Mouse (Mus musculus) heart, embryonic 15.5 days (tissue): ENCODE results near the gene Vsig10. TPM values are rescaled to one million over a fixed set of nuclear protein-coding genes. Genes with fewer than 3 reads are reported as not detected.
"Not testable (repeated sequence)": the region's sequence is repeated elsewhere in the genome, so short reads cannot be mapped to it uniquely, and the experiment has no call there.

ENCODE experiments used
- ATAC-seq: fragments of 200-750 bp; cut with Nextera tagmentation; replicated peaks from 2 replicates; pipeline ENCODE4 v1.8.0; 2017; ENCODE audit warnings: low read depth, moderate TSS enrichment; ENCODE audit not compliant: insufficient number of reproducible peaks, insufficient read depth, low FRiP score
- H3K27ac ChIP-seq: fragments of 300-500 bp; sonication (generic); 2 replicates; pipeline ENCODE4 v1.5.1; 2015; ENCODE audit warnings: mild to moderate bottlenecking, inconsistent platforms
- H3K27me3 ChIP-seq: fragments of 300-500 bp; sonication (generic); 2 replicates; pipeline ENCODE4 v1.6.1; 2015; ENCODE audit warnings: inconsistent platforms
- H3K36me3 ChIP-seq: fragments of 300-500 bp; sonication (generic); 2 replicates; pipeline ENCODE4 v1.6.1; 2015; ENCODE audit warnings: mild to moderate bottlenecking, inconsistent platforms
- H3K4me1 ChIP-seq: fragments of 300-500 bp; sonication (generic); replicated peaks from 2 replicates; pipeline ENCODE4 v1.6.1; 2015; ENCODE audit warnings: inconsistent platforms
- H3K4me2 ChIP-seq: fragments of 300-500 bp; sonication (generic); 2 replicates; pipeline ENCODE4 v1.6.1; 2015; ENCODE audit warnings: inconsistent platforms, mild to moderate bottlenecking, moderate library complexity
- H3K4me3 ChIP-seq: fragments of 300-500 bp; sonication (generic); 2 replicates; pipeline ENCODE4 v1.5.1; 2015; ENCODE audit warnings: mild to moderate bottlenecking, inconsistent platforms
- H3K9ac ChIP-seq: fragments of 300-500 bp; sonication (generic); 2 replicates; pipeline ENCODE4 v1.6.1; 2015; ENCODE audit warnings: mild to moderate bottlenecking, inconsistent platforms
- H3K9me3 ChIP-seq: fragments of 300-500 bp; sonication (generic); replicated peaks from 2 replicates; pipeline ENCODE4 v1.6.1; 2016; ENCODE audit warnings: inconsistent platforms
- WGBS: fragments of 180-500 bp; shearing (Covaris S2); methylation state at CpG from one replicate; pipeline ENCODE4 v1.1.7; 2015; ENCODE audit warnings: mixed read lengths; 5-methylcytosine and 5-hydroxymethylcytosine counted together
- polyA plus RNA-seq: library from polyadenylated mRNA; unstranded; fragments of >200 nt; fragmentation: Nextera tagmentation; extraction: Ambion mirVana; gene quantifications from 2 replicates; pipeline ENCODE4 v1.2.1, GENCODE M21; 2015

Gene Vsig10
- polyA plus RNA-seq, 1 experiment from 2014 or later = 6.7 TPM

DNA sequence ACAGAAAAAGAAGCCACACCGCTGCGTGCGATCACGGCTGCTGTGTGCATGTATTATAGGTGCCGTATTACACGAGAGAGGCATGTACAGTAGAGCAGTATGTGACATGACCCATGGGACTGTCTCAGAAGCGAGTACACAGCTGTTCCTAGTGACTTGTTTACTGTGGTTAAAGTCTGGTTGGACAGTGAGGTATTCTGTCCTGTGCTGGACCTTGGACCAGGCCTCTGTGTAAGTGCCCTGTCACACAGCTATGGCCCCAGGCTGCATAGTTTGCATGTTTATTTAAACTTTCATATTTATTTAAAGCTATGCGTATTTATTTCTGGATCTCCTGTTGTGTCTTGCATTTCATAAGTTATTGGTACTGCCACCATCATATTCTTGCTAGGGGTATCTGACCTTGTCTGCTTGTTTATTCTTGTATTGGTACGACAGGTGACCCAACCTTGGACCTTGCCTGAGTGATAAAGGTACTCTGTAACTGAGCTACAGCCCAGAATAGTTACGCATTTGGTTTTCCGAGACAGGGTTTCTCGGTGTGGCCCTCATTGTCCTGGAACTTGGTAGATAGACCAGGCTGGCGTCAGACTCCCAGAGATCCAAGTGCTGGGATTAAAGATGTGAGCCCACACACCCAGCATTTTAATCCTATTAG is 47.1 kb downstream of the Vsig10 start:
- Histone ChIP-seq H3K4me2 (no peak overlapping the region), H3K27ac (no peak overlapping the region), H3K9me3 (no peaks in the 10 kb centered on the region), H3K27me3 (no peaks in the 10 kb centered on the region), H3K4me1 (peaks cover 37% of the 10 kb centered on the region), H3K4me3 (no peak overlapping the region), H3K36me3 (peaks cover 49% of the 10 kb centered on the region), H3K9ac (no peak overlapping the region)
- ATAC-seq = no peak
- WGBS = 89% methylated on average over 13 of the region's 13 CpGs

DNA sequence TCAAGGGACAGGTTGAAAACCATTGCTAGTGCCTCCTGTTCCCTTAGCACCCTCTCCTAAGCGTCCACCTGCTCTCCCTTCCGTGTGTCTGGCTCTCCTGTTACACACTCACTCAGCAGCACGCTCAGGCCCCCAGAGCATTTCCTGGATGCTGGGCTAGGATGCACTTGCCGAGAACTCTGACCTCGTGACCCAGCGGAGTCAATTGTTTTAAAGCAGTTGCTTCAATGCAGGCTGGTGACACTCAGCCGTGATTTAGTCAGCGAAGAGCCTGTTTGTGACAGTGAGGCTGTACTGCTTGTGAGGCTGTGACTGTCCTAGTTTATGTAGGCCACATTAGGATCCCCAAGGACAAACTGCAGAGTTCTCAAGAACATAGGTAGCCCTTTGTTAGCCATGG is 48.3 kb downstream of the Vsig10 start:
- no peak overlapping the region for H3K9ac ChIP-seq
- H3K4me1 ChIP-seq = peaks cover 26% of the 10 kb centered on the region
- no peaks in the 10 kb centered on the region for H3K27me3 ChIP-seq
- no peaks in the 10 kb centered on the region for H3K9me3 ChIP-seq
- peaks cover 60% of the 10 kb centered on the region for H3K36me3 ChIP-seq
- no peak overlapping the region for H3K27ac ChIP-seq
- 53% methylated on average over 8 of the region's 8 CpGs for WGBS
- no peak for ATAC-seq
- H3K4me2 ChIP-seq = no peak overlapping the region
- H3K4me3 ChIP-seq = no peak overlapping the region

DNA sequence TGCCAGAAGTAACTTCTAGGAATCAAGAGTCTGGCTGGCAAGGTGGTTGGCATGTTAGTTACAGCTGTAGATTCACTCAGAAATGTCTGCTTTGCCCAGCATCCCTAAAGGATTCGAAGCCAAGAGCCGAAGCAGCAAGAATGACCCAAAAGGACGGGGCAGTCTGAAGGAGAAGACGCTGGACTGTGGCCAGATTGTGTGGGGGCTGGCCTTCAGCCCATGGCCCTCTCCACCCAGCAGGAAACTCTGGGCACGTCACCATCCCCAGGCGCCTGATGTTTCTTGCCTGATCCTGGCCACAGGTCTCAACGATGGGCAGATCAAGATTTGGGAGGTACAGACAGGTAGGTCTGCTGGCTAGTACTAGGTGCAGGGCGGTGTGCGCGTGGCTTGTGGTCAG is 51.7 kb downstream of the Vsig10 start:
- 69% methylated on average over 10 of the region's 10 CpGs for WGBS
- H3K9me3 ChIP-seq = no peaks in the 10 kb centered on the region
- no peaks in the 10 kb centered on the region for H3K27me3 ChIP-seq
- H3K4me3 ChIP-seq = no peak overlapping the region
- peaks cover 74% of the 10 kb centered on the region for H3K36me3 ChIP-seq
- no peak overlapping the region for H3K27ac ChIP-seq
- peaks cover 7% of the 10 kb centered on the region; the same call in 1 of the 2 replicates for H3K4me1 ChIP-seq
- H3K4me2 ChIP-seq = no peak overlapping the region
- H3K9ac ChIP-seq = no peak overlapping the region
- no peak for ATAC-seq

DNA sequence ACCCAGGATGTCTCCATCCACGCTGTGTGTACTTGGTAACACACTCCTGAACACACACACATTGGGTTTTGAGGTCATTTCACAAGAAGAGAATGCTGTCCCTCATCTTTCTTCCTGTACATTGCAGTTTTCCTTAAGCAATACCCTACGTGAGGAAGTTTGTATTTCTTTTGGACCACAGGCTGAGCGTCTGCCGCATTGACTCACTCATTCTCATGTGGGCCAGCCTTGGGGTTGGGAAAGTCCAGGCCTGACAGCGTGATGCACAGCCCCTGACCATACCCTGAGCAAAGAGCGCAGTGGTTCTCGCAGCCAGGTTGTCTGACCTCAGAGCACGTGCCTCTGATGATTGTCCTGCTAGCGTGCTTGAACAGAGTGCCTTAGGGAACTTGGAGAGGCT is 54.5 kb downstream of the Vsig10 start:
- ATAC-seq = no peak
- no peak overlapping the region for H3K4me2 ChIP-seq
- no peak overlapping the region for H3K4me3 ChIP-seq
- H3K27me3 ChIP-seq = no peaks in the 10 kb centered on the region
- H3K9me3 ChIP-seq = no peaks in the 10 kb centered on the region
- H3K27ac ChIP-seq = no peak overlapping the region
- WGBS = 88% methylated on average over 9 of the region's 9 CpGs
- H3K9ac ChIP-seq = no peak overlapping the region
- peaks cover 5% of the 10 kb centered on the region; the same call in 1 of the 2 replicates for H3K4me1 ChIP-seq
- peaks cover 73% of the 10 kb centered on the region for H3K36me3 ChIP-seq

DNA sequence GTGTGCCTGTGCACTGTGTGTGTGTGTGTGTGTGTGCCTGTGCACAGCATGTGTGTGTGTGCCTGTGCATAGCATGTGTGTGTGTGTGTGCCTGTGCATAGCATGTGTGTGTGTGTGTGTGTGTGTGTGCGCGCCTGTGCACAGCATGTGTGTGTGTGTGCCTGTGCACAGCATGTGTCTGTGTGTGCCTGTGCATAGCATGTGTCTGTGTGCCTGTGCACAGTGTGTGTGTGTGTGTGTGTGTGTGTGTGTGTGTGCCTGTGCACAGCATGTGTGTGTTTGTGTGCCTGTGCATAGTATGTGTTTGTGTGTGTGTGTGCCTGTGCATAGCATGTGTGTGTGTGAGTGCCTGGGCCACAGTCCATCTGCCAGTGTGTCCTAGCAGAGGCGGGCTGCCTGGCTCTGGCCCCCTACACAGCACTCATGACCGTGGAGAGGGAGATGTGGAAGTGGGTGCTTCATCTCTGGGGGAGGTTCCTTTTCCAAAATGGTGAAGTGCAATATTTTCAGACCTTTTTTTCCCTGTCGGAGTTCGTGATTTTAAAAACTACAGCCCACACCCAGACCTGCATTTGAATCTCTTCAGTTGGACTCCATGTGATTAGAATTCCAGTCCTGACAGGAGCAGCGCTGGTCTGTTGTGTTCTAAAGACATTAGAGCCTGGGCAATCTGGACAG is 55.6 kb downstream of the Vsig10 start:
- H3K27me3 ChIP-seq = no peaks in the 10 kb centered on the region
- H3K4me2 ChIP-seq = no peak overlapping the region
- peaks cover 5% of the 10 kb centered on the region; the same call in 1 of the 2 replicates for H3K4me1 ChIP-seq
- peaks cover 77% of the 10 kb centered on the region for H3K36me3 ChIP-seq
- no peak overlapping the region for H3K4me3 ChIP-seq
- WGBS = 87% methylated on average over 7 of the region's 7 CpGs
- no peak for ATAC-seq
- no peak overlapping the region for H3K9ac ChIP-seq
- no peaks in the 10 kb centered on the region for H3K9me3 ChIP-seq
- no peak overlapping the region for H3K27ac ChIP-seq

DNA sequence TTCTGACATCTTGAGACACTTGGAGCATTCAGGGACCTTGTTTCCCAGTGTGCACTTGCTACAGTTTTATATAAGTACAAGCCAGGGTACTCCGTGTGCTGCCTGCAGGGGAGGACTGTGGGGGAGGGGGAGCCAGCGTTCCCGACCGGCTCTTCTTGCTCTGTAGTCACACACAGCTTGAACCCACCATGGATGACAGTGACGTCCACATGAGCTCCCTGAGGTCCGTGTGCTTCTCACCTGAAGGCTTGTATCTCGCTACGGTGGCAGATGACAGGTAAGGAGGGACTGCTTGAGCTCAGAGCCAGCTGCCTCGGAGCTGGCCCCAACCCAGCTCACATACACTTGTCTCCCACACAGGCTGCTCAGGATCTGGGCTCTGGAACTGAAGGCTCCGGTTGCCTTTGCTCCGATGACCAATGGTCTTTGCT is 57.5 kb downstream of the Vsig10 start:
- 72% methylated on average over 11 of the region's 11 CpGs for WGBS
- no peak for ATAC-seq
- no peak overlapping the region for H3K9ac ChIP-seq
- H3K27ac ChIP-seq = no peak overlapping the region
- peaks cover 73% of the 10 kb centered on the region for H3K36me3 ChIP-seq
- no peak overlapping the region for H3K4me3 ChIP-seq
- H3K4me1 ChIP-seq = no peaks in the 10 kb centered on the region
- H3K27me3 ChIP-seq = no peaks in the 10 kb centered on the region
- no peak overlapping the region for H3K4me2 ChIP-seq
- no peaks in the 10 kb centered on the region for H3K9me3 ChIP-seq

DNA sequence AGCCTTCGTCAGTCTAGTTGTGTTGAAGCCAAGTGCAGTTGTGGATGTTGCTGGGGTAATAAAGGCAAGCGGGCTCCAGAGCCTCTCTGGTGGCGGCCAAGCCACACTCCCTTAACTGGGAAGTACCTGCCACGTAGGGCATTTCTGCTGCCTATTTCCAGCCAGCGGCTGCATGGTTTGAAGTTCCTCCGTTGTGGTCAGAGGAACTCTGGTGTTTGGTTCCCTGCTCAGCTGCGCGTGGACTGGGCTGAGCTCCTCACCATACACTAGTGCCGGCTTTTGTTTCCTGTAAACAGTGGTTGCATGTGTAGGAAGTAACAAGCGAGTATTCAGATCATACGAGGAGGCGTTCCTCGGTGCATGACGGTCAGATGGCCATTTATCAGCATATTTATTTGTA is 58.8 kb downstream of the Vsig10 start:
- not testable (repeated sequence) for H3K4me3 ChIP-seq, H3K27me3 ChIP-seq, H3K9ac ChIP-seq, H3K9me3 ChIP-seq, H3K4me1 ChIP-seq, H3K4me2 ChIP-seq, H3K27ac ChIP-seq, ATAC-seq
- H3K36me3 ChIP-seq = peaks cover 63% of the 10 kb centered on the region
- 83% methylated on average over 14 of the region's 14 CpGs for WGBS

DNA sequence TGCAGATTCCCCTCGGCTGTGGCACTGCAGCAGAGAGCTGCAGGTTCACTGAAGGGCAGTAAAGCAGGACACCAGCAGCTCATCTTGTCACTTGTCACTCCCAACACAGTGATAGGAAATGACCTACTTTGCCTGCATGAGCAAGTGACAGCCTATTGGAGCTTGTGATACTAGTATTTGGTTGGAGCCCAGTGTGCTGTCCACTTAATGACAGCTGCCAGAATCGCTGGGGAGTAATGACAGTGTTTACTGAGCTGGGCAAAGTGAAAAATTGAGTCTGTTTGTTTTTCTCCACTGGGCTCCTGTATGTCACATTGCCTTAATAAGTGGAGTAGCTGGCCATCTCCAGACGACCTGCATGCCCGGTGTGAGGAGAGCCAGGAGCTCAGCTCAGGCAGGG is 61.3 kb downstream of the Vsig10 start:
- H3K36me3 ChIP-seq = peaks cover 67% of the 10 kb centered on the region
- ATAC-seq = no peak
- H3K9ac ChIP-seq = no peak overlapping the region
- no peaks in the 10 kb centered on the region for H3K9me3 ChIP-seq
- no peak overlapping the region for H3K4me3 ChIP-seq
- WGBS = 71% methylated on average over 4 of the region's 4 CpGs
- H3K27ac ChIP-seq = no peak overlapping the region
- no peak overlapping the region for H3K4me2 ChIP-seq
- no peaks in the 10 kb centered on the region for H3K27me3 ChIP-seq
- H3K4me1 ChIP-seq = peaks cover 2% of the 10 kb centered on the region; the same call in 1 of the 2 replicates

DNA sequence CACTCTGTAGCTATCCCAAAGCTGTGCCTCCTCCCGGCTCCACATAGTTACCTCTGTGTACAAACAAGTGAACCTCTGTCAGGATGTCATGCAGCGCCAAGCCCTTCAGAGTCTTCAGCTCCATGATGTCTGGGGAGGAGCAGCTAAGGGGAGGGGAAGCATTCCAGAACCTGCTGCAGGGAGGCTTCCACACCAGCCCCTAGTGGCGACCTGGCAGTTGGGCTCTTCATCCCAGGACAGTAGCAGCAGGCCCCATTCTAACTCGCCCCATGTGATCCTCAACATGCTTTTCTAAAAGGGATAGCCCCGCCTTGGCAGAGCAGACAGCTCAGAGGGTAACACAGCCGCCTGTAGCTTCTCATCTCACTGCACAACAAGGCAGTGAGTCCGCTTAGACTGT is 62.9 kb downstream of the Vsig10 start:
- WGBS = 56% methylated on average over 7 of the region's 7 CpGs
- no peak overlapping the region for H3K4me3 ChIP-seq
- no peaks in the 10 kb centered on the region for H3K27me3 ChIP-seq
- H3K9me3 ChIP-seq = no peaks in the 10 kb centered on the region
- no peak; the same call in 1 of the 2 replicates for ATAC-seq
- no peak overlapping the region for H3K27ac ChIP-seq
- peaks cover 2% of the 10 kb centered on the region; the same call in 1 of the 2 replicates for H3K4me1 ChIP-seq
- no peak overlapping the region for H3K4me2 ChIP-seq
- peaks cover 62% of the 10 kb centered on the region for H3K36me3 ChIP-seq
- H3K9ac ChIP-seq = no peak overlapping the region

DNA sequence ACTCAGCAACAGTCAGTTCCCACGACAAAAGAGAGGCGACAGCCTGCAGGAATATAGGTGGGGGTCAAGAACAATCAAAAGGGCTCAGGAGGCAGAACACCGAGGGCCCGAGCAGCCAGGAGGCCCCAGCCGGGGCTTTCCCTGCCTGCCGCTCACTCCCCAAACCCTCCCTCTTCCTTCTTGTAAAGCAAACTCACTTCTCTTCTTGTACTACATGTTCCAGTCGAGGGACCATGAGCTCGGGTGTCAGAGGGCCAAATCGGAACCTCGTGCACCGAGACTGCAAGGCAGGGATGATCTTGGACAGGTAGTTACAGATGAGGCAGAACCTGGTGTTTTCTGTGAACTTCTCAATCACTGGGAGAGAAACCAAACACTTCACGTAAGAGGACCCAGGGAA is 64.3 kb downstream of the Vsig10 start:
- Histone ChIP-seq H3K36me3 (peaks cover 56% of the 10 kb centered on the region), H3K27ac (no peak overlapping the region), H3K9ac (no peak overlapping the region), H3K4me2 (no peak overlapping the region), H3K4me1 (peaks cover 6% of the 10 kb centered on the region), H3K27me3 (no peaks in the 10 kb centered on the region), H3K9me3 (no peaks in the 10 kb centered on the region), H3K4me3 (no peak overlapping the region)
- no peak for ATAC-seq
- 79% methylated on average over 12 of the region's 12 CpGs for WGBS

DNA sequence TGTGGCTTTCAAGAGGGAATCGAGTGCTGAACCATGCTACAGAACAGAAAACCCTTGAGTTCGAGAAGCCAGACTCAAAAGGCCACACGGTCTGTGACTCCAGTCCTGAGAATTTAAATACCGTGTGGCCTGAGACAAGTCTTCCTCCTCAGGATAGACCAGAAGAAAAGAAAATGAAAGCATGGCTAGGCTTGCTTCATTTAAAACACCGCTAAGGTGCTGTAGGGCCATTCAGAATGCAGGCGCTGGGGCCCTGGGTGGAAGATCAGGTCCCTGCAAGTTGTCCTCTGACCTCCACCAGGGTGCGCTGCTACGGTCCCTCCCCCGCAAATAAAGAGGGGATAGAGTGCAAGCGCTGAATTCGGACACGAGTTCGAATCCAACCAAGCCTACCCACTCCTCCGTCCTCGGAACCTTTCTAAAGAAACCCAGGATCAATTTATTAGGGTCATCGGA is 69.4 kb downstream of the Vsig10 start:
- 7% methylated on average over 16 of the region's 16 CpGs for WGBS
- peak; percentile 68 for ATAC-seq
- peak overlapping the region; percentile 87 for H3K4me3 ChIP-seq
- peaks cover 25% of the 10 kb centered on the region for H3K36me3 ChIP-seq
- H3K27me3 ChIP-seq = no peaks in the 10 kb centered on the region
- peaks cover 11% of the 10 kb centered on the region for H3K4me1 ChIP-seq
- H3K4me2 ChIP-seq = peak overlapping the region; percentile 86
- peak overlapping the region; percentile 85 for H3K9ac ChIP-seq
- H3K9me3 ChIP-seq = 0 out of 2 replicates have a peak, but pooled peaks cover 5% of the 10 kb centered on the region
- H3K27ac ChIP-seq = peak overlapping the region; percentile 69
